Mouse (Mus musculus): Measurements from ENCODE around the gene Oxsr1.
"Not testable (repeated sequence)": the region's sequence is repeated elsewhere in the genome, so short reads cannot be mapped to it uniquely, and the experiment has no call there.

Oxsr1 gene

DNA sequence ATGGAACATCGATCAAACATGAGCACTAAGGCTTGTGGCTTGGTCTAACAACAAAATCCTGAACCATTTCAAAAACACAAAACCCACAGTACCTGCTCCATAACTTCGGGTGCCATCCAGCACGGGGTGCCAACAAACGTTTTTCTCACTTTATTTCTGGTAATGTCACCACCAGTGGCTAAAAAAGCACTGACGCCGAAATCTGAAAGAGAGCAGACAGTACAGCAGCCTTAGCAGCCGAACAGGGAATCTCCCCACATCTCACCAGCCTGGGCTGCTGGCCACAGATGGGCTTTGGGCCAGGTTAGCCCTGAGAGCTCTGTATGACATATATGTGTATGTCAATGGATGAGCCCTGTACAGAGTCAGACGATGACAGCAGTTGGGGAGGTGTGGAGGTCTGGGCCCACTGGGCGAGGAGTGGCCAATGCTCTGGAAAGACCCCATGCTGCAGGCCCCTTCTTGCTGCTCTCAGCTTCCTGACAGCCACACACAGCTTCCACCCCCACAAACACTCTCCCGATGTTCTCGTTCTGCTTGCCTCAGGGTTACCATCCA lies 53.6 kb downstream of the Oxsr1 start:
- DNase-seq = no peak

DNA sequence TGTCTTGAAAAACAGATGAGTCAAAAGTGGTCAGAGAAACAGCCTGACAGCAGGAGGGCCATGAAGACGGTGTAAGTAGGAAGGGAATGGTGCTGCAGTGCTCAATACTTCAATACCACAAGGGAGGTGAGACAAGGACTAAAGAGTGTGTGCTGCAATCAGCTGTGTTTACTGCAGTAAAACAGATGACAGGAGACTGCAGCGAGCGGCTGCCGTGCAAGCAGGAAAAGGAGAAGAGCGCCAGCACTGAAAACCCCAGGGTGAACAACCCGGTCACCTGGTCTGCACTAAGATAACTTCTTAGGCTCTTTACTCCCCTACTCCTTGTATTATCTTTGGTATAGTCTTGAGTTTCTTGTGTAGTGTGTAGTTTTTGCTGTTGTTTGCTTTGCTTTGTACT lies 54.1 kb downstream of the Oxsr1 start:
- no peak for DNase-seq

DNA sequence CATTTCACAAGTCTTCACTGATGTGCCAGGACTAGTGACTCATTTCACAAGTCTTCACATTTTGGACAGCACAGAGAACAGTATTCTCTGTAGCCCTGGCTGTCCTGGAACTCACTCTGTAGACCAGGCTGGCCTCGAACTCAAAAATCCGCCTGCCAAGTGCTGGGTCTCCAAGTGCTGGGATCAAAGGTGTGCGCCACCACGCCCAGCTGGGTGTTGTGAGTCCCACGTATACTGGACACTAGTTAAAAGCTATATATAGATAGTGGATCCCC lies 56.2 kb downstream of the Oxsr1 start:
- DNase-seq = not testable (repeated sequence)

DNA sequence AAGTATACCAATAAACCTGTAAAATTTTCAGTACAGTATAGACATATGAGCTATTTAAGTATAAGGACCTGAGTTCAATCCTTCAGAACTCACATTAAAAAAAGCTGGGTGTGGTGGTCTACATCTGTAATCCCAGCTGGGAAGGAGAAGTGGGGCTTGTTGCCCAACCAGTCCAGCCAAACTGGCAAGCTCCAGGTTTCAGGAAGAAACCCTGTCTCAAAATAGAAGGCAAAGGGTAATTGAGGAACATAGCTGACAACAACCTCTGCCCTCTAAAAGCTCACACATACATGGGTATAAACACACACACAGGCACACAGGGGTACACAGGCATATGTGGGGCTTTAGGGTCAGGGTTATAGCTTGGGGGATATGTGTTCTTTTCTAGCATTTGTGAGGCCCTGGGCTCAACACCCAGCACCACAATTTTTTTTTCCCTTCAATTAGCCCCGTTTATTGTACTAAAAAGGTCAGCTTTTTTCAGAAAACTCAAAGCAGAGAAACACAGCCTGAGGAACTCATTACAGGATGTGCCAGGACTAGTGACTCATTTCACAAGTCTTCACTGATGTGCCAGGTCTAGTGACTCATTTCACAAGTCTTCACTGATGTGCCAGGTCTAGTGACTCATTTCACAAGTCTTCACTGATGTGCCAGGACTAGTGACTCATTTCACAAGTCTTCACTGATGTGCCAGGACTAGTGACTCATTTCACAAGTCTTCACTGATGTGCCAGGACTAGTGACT lies 56.7 kb downstream of the Oxsr1 start:
- DNase-seq = not testable (repeated sequence)

DNA sequence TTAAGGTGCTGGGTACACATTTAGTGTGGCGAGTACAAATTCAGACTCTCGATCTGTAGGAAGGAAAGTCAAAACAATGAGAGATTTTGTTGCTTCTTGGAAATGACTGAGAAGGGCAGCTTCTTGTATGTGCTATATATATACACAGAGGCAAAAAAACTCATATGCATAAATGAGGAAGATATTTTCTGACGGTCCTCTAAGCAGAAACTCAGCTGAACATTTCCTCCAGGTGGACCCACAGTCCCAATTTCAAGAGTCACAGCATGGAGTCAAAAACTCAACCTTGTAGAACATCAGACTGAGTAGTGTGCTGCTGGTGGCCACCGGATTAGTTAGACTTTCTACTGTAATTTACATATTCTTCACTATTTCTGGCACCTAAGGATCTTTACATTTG lies 59.2 kb downstream of the Oxsr1 start:
- no peak for DNase-seq

DNA sequence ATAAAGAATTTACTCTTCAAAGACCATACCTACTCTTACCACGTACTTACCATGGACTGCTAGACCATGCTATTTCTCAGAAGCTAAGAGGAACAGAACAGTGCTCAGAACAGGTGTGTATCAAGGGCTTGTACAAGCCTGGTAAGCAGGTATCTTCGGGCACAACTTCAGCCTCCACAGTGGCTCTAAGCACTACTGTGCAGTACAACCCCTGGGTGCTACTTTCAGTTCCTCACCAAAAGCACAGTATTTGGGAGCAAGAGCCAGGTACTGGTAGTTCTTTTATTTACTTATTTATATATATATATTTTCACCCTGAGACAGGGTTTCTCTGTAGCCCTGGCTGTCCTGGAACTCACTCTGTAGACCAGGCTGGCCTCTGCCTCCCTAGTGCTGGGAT lies 61.4 kb downstream of the Oxsr1 start:
- no peak for DNase-seq

DNA sequence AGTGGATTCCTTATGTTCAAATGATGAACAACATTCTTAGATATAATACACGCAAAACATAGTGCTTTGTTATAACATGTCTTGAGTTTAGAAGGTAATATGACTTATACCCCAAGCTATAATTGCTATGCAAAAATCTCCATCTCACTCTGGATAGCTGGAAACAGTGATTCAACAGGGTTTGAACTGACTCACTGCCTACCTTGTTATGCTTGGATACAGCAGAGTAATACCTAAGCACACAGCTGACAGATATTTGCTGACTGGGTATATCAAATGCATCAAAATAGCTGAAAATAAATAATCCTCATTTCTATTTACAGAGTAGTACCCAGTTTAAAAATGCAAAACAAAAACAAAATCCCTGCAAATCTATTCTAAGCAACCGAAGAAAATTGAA lies 63.4 kb downstream of the Oxsr1 start:
- no peak for DNase-seq

DNA sequence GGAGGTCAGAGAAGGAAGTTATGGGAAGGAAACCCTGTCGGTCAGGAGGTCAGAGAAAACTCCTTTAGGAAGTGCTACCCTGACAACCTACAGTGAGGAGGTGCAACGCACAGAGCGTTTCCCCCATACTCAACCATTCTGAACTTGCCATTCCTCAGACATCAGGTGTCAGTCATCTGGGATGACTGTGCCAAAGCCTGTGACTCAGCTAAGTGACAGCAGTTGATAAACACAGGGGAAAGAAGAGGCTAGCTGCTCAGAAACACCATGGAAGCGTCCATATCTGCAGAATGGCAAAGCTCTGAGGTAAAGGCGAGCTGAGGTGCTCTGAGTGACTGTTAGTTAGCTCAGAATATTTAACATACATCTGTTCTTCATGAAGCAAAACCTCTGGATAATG lies 64.1 kb downstream of the Oxsr1 start:
- DNase-seq = no peak

DNA sequence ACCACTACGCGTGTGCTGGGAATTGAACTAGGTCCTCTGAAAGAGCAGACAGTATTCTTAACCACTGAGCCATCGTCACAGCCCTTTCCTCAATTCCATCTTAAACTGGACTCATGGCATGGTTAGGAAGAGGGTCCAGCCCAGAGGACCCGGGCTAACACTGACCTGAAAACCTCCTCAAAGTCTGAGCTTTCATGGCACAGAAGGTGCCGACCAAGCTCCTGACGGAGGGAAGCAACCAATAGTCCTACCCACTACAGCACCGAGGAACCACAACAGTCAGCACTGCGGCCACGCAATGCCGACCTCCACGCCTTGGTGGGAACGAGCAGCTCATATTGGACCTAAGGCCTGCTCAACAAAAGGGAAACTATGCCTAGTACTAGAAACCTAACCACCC lies 66.1 kb downstream of the Oxsr1 start:
- DNase-seq = no peak

DNA sequence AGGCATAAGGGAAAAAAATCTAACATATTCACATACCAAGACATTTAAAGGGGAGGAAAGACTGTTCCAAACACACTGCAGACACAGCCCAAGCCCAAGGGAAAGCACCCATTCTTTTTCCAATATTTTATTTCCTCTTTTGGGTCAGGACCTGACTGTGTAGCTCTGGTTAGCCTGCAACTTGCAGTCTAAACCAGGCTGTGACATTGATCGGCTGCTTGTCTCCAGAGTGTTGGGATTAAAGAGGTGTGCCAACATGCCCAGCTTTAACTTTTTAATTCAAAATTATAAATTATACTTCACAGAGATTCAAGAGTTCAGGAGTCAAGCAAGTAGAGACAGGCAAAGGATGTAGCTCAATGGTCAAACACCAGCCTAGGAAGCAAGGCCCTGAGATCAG lies 67.1 kb downstream of the Oxsr1 start:
- DNase-seq = no peak

DNA sequence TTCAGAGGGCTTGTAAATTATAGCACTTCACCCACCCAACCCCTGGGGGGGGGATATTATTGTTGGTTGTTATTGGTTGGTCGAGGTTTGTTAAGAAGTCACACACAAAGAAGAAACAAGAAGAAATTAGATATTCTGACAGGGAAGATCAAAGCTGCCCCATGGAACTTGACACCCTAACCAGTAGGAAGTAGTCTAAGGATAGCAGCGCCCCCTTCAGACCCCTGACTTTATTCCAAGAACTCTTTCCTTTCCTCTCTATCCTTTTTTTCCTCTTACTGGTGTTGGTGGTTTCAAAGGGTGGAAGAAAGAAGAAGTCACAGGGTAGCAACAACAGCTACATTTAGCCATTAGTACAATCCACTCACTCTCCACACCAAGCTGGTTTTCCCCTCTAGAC lies 68.0 kb downstream of the Oxsr1 start:
- no peak for DNase-seq

DNA sequence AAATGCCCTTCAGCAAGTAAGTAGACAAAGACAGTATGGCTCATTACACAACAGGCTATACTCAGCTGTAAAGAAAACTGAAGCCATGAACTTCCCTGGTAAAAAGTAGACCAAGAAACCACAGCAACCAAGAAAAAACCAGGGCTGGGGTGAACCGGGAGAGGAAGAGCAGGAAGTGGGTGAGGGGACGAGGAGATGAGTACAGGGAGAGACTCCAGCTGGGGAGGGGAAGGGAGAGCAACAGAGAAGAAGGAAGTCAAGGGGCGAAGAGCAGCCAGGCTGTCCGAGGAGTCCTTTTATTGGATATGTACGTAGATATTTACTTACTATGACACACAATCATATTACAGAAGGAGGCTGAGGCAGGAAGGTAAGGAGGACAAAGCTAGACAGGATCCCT lies 74.2 kb downstream of the Oxsr1 start:
- DNase-seq = no peak

DNA sequence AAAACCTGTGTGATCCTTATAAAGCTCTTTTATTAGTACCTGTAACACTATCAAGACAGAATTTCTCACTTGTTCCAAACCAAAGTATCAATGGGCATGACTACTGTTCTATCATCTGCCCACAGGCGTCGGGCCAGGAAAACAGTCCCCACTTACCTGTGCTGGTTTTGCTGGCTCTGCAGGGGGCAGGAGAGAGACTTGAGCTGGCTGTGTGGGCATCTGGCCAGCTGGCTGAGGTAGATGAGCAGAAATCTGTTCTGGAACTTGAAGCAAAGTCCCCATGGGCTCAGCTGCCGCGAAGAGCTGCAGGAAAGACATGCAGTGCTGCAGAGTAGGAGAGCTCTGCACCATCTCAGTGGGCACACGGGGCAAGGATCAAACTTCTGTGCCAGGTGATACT lies 75.4 kb downstream of the Oxsr1 start:
- DNase-seq = no peak

DNA sequence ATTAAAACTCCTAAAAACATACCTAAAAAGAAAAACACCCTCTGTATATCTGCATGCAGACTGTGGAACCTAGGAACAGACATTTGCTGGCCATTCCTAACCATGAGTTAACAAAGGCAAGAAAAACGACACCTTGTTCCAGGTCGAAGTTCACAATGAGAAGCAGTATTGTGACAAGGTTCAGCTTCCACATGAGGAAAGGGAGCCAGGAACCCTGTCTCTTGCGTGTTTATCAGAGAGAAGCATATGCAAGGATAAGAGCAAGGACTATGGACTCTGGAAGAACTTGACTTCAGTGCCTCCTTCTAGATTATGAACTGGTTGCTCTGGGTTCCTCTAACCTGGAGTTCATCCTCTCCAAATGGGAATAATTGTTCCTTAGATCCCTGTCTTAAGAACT lies 78.2 kb downstream of the Oxsr1 start:
- no peak for DNase-seq

DNA sequence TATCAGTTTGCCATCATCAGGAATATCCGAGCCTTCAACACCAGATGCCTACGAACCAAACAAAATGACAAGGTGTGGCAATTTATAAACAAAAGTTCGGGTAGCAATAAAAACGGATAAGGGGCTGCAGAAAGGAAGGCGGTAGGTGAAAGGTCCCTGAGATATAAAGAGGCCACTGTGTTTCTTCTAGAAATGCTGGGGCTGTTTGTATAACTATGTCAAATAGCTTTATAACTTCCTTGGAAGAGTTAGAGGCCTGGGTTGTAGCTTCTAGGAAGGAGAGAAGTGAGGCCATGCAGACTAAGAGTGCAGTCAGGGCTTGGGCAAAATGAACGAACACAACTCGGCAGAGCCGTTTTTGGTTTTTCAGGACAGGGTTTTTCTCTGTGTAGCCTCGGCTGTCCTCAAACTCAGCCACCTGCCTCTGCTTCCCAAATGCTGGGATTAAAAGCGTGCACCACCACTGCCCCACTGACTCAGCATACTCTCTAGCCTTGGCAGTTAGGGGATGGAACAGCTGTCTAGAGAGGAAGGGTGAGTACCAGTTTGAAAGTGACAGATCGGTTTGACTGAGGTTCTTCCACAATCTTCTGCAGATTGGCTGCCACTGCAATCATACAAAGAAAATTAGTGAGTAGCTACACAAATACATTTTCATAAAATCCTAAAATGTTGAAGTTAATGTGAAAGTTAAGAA lies 80.9 kb downstream of the Oxsr1 start:
- no peak for DNase-seq

DNA sequence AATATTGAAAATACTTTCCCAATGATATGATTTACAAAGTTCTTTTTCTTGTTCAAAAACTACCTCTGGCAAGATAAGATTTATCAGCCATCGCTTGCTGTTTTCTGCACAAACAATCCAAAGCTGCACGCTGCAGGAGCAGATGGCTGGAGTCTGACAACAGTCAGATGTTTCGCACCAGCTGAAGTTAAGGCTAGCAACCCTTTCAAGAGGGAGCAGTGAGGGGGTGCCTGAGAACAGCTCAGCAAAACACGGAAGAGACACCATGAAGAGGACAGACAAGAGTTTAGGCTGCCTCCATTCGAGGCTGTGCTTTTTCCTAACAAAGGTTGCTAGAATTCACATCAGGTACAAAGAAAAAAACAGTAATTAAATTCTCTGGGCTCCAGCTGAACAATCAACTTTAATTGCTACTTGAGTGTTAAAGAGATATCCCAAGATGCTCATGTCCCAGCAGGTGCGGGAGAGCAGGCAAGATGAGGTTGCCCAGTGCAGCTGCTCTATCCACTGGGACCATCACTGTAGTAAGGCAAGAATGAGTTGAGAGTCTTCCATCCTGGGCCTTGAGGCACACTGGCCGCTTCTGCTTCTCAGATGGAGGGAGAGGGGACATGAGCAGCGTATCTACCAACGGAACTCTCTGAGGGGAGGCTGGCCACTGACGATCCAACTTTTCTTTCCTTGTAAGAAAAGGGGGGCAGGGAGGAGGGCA lies 81.8 kb downstream of the Oxsr1 start:
- DNase-seq = no peak

DNA sequence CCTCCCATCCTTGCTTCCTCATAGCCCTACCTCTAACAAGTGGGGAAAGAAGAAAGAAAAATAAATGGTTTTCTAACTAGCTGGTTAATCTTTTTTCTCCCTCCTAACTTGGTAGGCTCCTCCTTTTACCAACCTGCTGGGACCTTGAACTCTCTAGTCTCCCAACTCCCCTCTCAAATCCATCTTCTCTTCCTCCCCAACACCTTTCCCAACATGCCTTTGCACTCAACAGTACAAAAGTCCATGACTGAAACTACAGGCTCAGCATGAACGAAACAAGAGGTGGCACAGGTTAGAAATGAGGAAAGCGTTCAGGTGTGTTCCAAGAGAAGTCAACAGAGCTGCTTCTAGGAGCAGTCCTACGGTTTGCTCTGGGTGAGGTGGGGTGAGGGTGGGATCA lies 83.0 kb downstream of the Oxsr1 start:
- DNase-seq = no peak

DNA sequence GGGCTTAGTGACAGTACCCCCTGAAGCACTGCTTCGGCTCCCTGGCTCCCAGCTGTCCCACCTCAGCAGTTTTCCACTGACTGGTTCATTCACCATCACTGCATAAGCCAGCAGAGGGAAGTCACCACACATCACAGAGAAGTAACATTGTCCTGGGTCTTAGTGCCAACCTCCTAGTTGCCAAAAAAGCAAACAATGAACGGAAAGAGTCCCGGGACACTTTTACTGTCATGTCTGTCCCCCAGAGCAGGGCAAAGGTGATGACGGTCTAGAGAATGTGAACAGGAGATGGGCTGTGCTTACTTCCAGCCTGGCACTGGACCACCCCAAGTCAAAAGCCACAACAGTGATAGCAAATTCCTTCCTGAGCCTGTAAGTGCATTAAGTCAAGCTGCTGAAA lies 83.4 kb downstream of the Oxsr1 start:
- no peak for DNase-seq

DNA sequence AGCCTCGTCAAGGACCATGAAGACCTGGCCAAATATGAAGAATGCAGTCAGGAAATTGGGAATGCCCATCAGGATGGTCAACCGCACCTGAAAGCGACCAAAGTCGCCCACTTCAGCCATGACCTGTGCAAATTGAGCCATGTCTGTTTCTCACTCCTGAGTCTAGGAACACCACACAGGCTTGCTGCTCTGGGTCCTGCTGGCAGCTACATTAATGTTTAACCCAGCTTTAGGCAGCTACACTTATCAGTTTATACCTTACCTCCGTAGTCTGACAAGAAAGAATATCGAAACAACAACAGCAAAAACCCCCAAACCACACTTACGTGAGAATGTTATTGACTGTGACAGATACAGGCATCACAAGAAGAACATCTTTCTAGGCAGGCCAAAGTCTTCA lies 90.7 kb downstream of the Oxsr1 start:
- no peak for DNase-seq

DNA sequence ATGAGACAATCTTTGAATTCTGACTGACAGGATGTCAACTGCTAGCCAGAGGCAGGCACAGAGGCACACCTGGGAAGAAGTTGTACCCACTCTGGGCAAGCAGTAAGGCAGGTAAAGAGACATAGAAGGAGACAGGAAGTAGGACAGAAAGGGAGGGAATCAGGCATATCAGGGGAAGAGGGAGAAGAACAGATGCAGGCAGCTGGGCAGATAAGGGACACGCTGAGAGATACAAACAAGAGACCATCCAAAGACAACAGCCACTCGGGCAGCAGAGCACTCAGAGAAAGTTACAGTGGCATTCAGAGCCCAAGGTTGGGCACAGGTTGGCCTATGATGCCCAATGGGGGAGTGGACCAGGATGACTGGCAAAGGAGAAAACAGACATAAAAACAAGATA lies 91.4 kb downstream of the Oxsr1 start:
- DNase-seq = no peak

DNA sequence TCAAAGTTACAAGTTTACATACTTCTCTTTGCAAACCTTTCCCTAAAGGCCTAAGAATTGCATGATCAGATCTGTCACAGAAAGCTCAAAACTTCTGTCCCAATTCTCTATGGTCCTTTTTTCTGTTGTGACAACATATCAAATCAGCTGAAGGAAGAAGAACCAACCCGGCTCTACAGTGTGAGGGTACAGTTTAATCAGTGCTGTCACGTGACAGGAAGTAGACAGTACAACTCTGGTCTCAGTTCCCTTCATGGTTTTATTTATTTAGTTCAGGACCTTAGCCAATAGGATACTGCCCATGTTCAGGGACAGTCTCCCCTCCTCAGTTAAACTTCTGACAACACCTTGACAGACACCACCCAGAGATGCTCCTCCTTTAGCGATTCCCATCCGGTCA lies 102.0 kb downstream of the Oxsr1 start:
- no peak for DNase-seq

DNA sequence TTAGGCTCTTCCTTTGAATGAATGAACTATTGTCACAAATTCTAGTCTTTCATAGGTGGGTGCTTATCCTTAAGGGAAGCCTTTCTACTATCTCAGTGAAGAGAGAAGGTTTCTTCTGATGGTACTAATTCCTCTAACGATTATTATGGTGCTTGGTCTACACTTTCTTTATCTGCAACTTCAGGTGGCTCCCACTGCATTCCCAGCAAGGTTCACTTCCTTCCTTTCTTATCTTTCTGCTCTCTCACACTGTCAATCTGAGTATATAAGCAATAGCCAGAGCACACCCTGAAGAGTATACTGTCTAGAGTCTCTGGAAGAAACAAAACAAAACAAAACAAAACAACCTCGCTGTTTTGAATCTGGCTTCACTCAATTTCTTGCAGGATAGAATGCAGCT lies 102.6 kb downstream of the Oxsr1 start:
- DNase-seq = no peak

DNA sequence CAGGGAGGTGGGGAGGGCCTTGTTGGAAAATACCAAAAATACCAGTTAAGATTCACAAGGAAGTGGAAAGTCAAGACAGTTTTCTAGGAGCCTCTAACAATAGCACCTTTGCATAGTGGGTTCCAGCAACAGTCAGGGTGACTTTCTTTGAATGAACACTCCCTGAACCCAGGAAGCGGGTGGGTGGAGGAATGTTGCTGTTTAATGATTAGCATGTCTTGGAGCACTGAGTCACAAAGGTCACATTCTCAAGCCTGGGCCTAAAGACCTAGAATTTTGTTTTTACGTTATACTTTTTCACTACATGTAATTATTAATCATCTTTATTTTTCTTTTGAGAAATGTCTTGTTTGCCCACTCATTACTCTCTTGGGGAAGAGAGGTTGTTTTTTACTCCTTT lies 106.9 kb downstream of the Oxsr1 start:
- not testable (repeated sequence) for DNase-seq

DNA sequence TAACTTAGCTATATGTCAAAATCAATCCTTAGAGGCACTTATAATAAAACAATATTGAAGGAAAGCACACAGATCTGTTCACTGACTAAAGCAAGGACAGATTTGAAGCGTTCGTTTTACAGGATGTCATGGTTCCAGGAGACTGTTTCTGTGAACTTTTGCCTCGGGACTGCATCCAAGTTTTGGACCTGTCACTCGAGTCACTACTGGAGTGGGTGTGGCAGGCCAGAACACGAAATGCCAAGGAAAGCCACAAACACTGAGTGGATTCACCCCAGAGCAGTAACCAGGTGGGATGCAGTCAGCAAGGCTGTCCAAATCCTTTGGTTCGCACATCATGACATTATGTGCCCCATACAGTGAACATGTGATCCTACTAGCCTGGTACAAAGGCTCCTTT lies 107.6 kb downstream of the Oxsr1 start:
- no peak for DNase-seq
